ENCODE assay signal across 8 mouse cellular contexts in genomic region chr11:85353819-85354218, GRCm38 (mm10). TPM values are rescaled to one million over a fixed set of nuclear protein-coding genes. Genes with fewer than 3 reads are reported as not detected.
DNase-seq lines count a peak whose midpoint lies in the region; ATAC-seq and TF ChIP-seq lines count a peak whose summit lies in the region.

No protein-coding gene starts in this region.

- TF ChIP-seq CTCF in intestine, postnatal 0 days (IDR thresholded peaks at IDR 0.05; ENCODE audit: low read depth), result no peak

- H3K9me3 ChIP-seq in kidney, embryonic 16.5 days (ENCODE audit: low read length), result no peaks in the 10 kb centered on the region
- no peaks in the 10 kb centered on the region for H3K9me3 ChIP-seq in embryonic facial prominence, embryonic 11.5 days (replicated peaks; ENCODE audit: control insufficient read depth, low read length)
- H3K9me3 ChIP-seq in intestine, postnatal 0 days (ENCODE audit: control insufficient read depth), result no peaks in the 10 kb centered on the region

- H3K27ac ChIP-seq in kidney, embryonic 16.5 days (ENCODE audit: low read length), result no peak overlapping the region
- H3K27ac ChIP-seq in embryonic facial prominence, embryonic 11.5 days (replicated peaks; ENCODE audit: low read depth, low read length), result no peak overlapping the region
- no peak overlapping the region for H3K27ac ChIP-seq in intestine, postnatal 0 days (ENCODE audit: low read depth, low read length)

- no peak for ATAC-seq in kidney, embryonic 16.5 days (ENCODE audit: low FRiP score, low TSS enrichment)
- no peak for ATAC-seq in embryonic facial prominence, embryonic 11.5 days (replicated peaks; ENCODE audit: insufficient number of reproducible peaks, low FRiP score, low TSS enrichment, low read depth)
- no peak for ATAC-seq in intestine, postnatal 0 days
- no peak for ATAC-seq in erythroid progenitor cell, adult 5-6 weeks (replicated peaks; ENCODE audit: low FRiP score, poor library complexity, severe bottlenecking)

- H3K4me1 ChIP-seq in kidney, embryonic 16.5 days (ENCODE audit: insufficient read depth, low read length), result peaks cover 7% of the 10 kb centered on the region; the same call in 1 of the 2 replicates
- H3K4me1 ChIP-seq in embryonic facial prominence, embryonic 11.5 days (ENCODE audit: control insufficient read depth, insufficient read depth, low read length), result no peaks in the 10 kb centered on the region
- peaks cover 4% of the 10 kb centered on the region; the same call in 1 of the 2 replicates for H3K4me1 ChIP-seq in intestine, postnatal 0 days (replicated peaks; ENCODE audit: control insufficient read depth, insufficient read depth, low read length)

- DNase-seq in kidney, adult 9 months, result no peak
- no peak for DNase-seq in embryonic facial prominence, embryonic 11.5 days (ENCODE audit: low spot score)
- DNase-seq in naive thymus-derived CD4-positive, alpha-beta T cell, adult 2 months (ENCODE audit: low read depth), result peak; percentile 7
- no peak for DNase-seq in urinary bladder, postnatal 4 days (ENCODE audit: low spot score in 2 of 2)
- no peak for DNase-seq in retina, embryonic 14.5 days (ENCODE audit: low spot score)

- peak overlapping the region; percentile 72 for H3K9ac ChIP-seq in kidney, embryonic 16.5 days (replicated peaks; ENCODE audit: low read length)
- no peak overlapping the region; the same call in 1 of the 2 replicates for H3K9ac ChIP-seq in embryonic facial prominence, embryonic 11.5 days (replicated peaks; ENCODE audit: low read length)
- peak overlapping the region; percentile 63 for H3K9ac ChIP-seq in intestine, postnatal 0 days (ENCODE audit: low read depth, low read length)

- peak overlapping the region; percentile 90 for H3K4me3 ChIP-seq in kidney, embryonic 16.5 days (ENCODE audit: low read length)
- peak overlapping the region; percentile 70 for H3K4me3 ChIP-seq in embryonic facial prominence, embryonic 11.5 days (ENCODE audit: low read depth, low read length)
- peak overlapping the region; percentile 64 for H3K4me3 ChIP-seq in intestine, postnatal 0 days (ENCODE audit: low read depth, low read length)

- no peaks in the 10 kb centered on the region for H3K27me3 ChIP-seq in kidney, embryonic 16.5 days (ENCODE audit: insufficient read depth, low read length)
- H3K27me3 ChIP-seq in embryonic facial prominence, embryonic 11.5 days (ENCODE audit: control insufficient read depth, insufficient read depth, low read length), result no peaks in the 10 kb centered on the region
- no peaks in the 10 kb centered on the region for H3K27me3 ChIP-seq in intestine, postnatal 0 days (replicated peaks; ENCODE audit: control insufficient read depth, insufficient read depth, low read length)

- 0 out of 2 replicates have a peak, but pooled peaks cover 3% of the 10 kb centered on the region for H3K36me3 ChIP-seq in kidney, embryonic 16.5 days (ENCODE audit: insufficient read depth, low read length)
- H3K36me3 ChIP-seq in embryonic facial prominence, embryonic 11.5 days (replicated peaks; ENCODE audit: control insufficient read depth, insufficient read depth, low read depth, low read length), result no peaks in the 10 kb centered on the region; the same call in 1 of the 2 replicates
- H3K36me3 ChIP-seq in intestine, postnatal 0 days (ENCODE audit: control insufficient read depth, insufficient read depth), result peaks cover 12% of the 10 kb centered on the region; the same call in 1 of the 2 replicates

- WGBS in kidney, embryonic 16.5 days, result 66% methylated on average over 4 of the region's 4 CpGs
- 65% methylated on average over 4 of the region's 4 CpGs for WGBS in embryonic facial prominence, embryonic 11.5 days
- WGBS in intestine, postnatal 0 days, result 59% methylated on average over 4 of the region's 4 CpGs

- H3K4me2 ChIP-seq in kidney, embryonic 16.5 days (replicated peaks; ENCODE audit: low read depth, low read length), result peak overlapping the region; percentile 82
- peak overlapping the region; percentile 73 for H3K4me2 ChIP-seq in embryonic facial prominence, embryonic 11.5 days (ENCODE audit: low read depth, low read length)
- H3K4me2 ChIP-seq in intestine, postnatal 0 days (replicated peaks; ENCODE audit: low read depth), result peak overlapping the region; percentile 87

RNA-seq across cellular contexts. Expression of gene Bcas3, which starts 0.9 kb away (rescaled TPM):
- polyA plus RNA-seq in kidney, embryonic 16.5 days (2015; fragmentation: Nextera tagmentation; extraction: Ambion mirVana), result 34.7 and 35.0 TPM in 2 replicates
- polyA plus RNA-seq in embryonic facial prominence, embryonic 11.5 days (2014; fragmentation: Nextera tagmentation; extraction: Ambion mirVana), result 31.2 and 41.1 TPM in 2 replicates
- polyA plus RNA-seq in intestine, postnatal 0 days (2015; fragmentation: Nextera tagmentation; extraction: Ambion mirVana), result 17.2 and 17.5 TPM in 2 replicates
- 45.0 and 60.8 TPM in 2 replicates for total RNA-seq in erythroid progenitor cell, adult 5-6 weeks (2015; ENCODE audit: low replicate concordance)
- 28.0 and 35.8 TPM in 2 replicates for total RNA-seq in erythroid progenitor cell, adult 5-6 weeks (2017; ENCODE audit: low replicate concordance)

RNA-seq across cellular contexts. Expression of gene Ppm1d, which starts 42.8 kb away (rescaled TPM):
- 14.5 and 17.8 TPM in 2 replicates for polyA plus RNA-seq in kidney, embryonic 16.5 days (2015; fragmentation: Nextera tagmentation; extraction: Ambion mirVana)
- 26.0 and 30.7 TPM in 2 replicates for polyA plus RNA-seq in embryonic facial prominence, embryonic 11.5 days (2014; fragmentation: Nextera tagmentation; extraction: Ambion mirVana)
- polyA plus RNA-seq in intestine, postnatal 0 days (2015; fragmentation: Nextera tagmentation; extraction: Ambion mirVana), result 6.0 and 6.4 TPM in 2 replicates
- total RNA-seq in erythroid progenitor cell, adult 5-6 weeks (2015; ENCODE audit: low replicate concordance), result 96.6 and 112 TPM in 2 replicates
- 62.0 and 77.3 TPM in 2 replicates for total RNA-seq in erythroid progenitor cell, adult 5-6 weeks (2017; ENCODE audit: low replicate concordance)
